Mouse (Mus musculus) frontal cortex, postnatal 14 days (tissue): Measurements from ENCODE around the gene 2510039O18Rik.

Experiments used
- DNase-seq, 2 experiments: peaks; one replicate each; pipeline ENCODE4 v3.0.0; 2022; ENCODE audit warnings: low spot score in 2 of 2

Gene 2510039O18Rik

DNA sequence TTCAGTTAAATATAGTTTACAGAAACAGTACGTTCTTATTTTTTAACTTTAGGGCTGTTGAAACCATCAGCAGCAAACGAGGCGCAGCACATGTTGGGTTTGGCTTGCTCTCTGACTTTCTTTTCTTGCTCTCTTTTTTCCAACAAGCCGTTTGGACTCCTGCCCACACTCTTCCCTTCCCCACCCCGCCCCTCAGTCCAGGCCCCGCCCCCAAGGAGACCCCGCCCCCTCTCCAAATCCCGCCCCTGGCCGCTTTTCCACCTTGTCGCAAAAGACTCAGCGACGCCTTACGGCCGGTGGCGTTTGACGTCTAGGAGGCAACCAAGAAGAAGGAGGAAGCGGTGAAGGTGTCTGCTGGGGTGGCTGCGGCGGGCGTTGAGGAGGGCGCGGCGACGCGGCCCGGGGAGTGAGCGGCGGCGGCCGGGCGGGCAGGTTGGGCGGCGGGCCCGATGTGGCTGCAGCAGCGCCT lies at the start of gene 2510039O18Rik:
Gene 2510039O18Rik, plus strand, starts transcription at position 320 of the 469 bp plus-strand sequence.
- peak; percentile 76 to 77 for DNase-seq

DNA sequence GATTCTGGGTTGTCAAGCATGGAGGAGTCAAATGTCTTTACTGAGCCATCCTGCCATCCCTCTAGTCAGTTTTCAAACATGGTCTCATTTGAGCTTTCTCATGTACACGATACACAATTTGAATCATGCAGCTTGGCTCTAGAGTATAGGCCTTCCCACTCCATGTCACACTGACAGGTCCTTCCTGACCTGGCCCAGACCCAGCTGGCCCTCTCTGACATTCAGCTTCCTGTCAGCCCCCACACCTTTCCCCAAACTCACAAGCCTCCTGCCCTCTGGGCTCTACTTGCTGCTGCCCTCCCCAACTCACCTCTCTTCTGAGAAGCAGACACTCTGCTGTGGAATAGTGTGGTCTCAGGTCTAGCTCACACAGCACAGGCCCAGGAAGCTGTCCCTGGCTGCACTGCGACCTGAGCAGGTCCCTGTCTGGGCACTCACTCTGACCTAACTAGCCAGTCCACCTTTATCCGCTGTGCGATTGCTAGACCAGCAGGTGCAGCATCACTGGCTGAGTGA lies 44.8 kb upstream of the 2510039O18Rik start:
- no peak for DNase-seq

DNA sequence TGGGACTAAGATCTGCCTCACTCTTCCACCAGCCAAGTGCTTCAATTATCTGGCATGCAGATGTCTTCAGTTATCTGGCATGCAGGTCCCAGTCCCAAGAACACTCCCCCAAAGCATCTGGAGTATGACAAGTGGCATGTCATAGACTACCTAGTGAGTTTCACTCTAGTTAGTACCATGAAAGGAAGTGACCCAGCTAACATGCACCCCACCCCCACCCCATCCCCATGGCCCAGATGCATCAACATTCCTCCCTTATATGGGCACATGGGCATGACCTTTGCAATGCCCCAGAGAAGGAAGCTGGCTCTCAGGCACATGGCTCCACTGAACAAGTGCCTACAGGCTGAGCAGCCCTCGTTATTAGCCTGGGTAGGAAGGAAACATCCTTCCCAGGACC lies 44.3 kb upstream of the 2510039O18Rik start:
- DNase-seq: no peak

DNA sequence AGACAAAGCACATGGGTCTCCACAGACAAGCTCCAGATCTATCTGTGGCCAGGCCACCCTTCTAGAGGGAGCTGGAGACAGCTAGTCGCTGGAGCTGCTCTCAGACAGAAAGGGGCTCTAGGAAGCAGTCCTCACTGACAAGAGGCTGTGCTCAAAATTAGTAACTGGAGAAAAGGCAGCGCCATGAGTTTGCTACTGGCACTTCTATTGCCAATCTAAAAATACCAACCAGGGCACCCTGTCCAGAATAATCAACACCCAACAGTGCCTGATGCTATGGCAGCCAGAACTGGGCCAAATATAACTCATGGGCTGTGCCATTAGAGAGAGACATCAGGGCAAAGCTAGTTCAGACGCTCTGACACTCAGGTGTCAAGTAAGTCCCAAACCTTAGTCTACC lies 43.3 kb upstream of the 2510039O18Rik start:
- no peak for DNase-seq

DNA sequence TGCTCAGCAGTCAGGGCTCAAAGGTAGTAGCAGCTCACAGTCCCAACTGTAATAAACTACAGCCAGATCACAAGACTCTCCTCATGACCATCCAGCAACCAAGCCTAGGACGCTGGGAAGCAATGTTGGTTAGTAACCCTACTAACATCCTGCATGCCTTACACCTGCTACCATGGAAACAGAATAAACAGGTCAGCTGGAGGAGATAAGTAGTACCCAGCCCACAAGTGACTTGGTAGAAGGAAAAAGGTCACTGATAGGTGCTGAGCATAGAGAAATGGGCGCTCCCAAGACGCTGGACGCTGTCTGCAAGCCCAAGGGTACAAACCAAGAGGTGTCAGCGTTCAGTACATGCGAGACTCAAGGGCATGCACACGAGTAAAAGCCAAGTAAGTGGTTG lies 40.2 kb upstream of the 2510039O18Rik start:
- DNase-seq: no peak

DNA sequence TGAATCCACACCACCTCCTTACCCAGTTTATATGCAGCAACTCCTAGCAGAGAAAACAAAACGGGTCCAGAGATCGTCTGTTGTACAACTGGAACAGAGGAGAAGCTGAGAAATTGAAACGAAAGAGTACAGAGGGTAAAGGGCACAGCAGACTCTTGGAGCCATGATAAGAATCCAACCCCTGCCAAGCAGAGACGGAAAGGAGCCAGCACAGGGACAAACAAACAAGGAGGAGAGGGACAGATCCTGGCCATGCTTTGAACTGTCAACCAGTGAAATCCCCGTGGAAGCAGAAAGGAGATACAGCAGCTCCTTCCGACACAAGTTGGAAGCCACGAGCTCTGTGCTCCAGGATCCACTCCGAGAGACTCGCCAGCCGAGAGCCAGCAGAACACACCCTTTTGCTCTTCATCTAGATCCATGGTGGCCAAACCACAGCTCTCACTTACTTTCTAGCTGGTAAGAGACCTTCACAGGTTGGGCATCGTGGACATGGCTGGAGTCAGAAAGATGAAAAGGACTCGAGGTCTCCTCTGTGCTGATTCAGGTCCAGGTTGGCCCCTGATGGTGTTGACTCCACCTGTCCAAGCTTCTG lies 37.7 kb upstream of the 2510039O18Rik start:
- no peak for DNase-seq

DNA sequence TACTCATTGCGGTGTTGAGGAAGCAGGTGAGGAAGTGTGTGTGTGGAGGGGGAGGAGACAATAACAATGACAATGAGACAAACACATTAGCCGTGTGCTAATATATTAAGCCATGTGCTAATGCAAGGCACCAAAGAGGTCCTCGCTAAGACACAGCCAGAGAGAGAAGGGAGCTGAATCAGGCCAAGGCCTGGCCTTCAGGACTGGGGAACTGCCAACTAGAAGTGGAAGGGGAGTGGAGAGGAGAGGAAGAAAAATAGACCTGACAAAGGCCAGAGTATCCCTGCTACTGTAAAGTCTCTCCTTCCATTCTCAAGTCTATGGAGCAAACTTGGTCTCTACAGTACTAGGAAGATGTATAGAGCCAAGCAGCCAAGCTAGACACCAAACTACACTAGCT lies 37.1 kb upstream of the 2510039O18Rik start:
- DNase-seq: no peak

DNA sequence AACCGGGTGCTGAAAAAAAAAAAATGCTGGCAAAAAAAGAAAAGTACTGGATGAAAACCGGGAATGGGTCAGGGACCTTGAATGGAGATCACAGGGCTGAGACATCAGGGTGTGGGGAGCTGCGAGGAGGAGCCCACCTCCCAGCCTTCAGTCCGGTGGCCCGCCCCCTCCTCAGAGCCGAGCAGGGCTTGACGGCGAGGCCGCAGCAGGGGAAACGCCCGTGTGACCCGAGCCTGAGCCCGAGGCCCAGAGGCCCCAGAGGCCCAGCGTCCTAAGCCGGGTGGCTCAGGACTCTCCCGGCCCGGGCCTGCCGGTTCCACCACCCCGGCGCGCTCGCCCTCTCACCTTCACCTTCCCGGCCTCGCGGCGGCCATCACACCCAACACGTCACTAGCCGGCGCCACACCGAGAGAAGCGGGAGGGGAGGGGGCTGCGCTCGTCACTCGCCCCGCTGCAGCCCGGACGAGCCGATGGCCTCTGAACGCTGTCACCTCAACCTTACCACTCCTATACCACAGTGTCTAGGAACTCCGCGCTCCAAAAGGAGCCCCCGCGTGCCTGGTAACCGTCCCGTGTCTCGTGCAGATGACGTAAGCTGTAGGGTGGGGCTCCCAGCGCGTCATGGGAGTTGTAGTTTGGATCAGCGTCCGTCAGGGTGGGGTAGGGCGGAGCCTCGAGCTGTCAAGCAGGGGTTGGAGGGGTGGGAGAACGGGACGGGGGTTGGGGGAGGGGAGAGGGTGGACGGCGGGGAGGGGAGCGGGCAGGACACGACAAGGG lies 36.2 kb upstream of the 2510039O18Rik start, which contains the start of gene Mfn2:
Gene Mfn2, minus strand, starts transcription at position 392 of the 777 bp plus-strand sequence.
- peak; percentile 84 to 86 for DNase-seq

DNA sequence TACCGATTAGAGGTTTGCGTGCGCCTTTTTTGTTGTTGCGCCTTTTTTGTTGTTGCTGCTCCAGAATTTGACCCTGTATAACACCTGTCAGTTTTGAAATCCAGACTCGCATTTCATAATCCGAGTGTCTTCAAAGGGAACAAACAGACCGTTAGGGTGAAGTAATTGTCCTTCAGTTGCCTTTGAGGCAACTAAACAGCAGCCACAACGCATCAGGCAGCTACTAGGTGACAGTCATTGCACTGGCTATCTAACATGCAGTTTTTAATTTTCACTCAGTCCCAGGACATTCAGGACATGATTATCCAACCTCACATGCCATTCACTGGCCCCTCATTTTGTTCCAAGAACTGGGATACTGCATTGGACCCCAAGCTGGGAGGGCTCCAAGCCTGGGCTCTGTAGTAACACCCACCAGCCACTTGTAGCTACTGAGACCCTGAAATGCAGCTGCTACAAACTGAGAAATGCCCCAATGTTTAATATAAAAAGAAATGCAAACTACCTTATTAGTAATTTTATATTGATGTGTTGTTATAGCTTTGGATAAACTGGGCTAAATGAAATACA lies 35.5 kb upstream of the 2510039O18Rik start:
- DNase-seq: no peak

DNA sequence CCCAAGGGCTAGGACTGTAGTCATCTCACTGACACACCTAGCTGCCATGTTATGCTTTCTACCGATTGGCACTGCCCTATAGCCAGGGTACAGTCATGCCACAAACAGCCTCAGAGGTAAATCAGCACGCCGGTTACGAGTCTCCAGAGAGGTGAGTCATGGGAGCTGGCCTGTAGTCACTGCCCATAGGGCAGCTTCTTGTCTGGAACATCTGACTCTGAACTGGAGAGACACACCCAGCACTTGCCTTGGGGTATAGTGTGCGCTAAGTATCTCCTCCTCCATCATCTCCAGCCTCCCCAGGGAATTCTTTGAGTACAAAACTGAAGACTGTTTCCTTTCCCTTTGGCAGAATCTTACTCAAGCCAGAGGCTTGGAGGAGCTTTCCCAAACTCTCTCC lies 34.5 kb upstream of the 2510039O18Rik start:
- DNase-seq: no peak

DNA sequence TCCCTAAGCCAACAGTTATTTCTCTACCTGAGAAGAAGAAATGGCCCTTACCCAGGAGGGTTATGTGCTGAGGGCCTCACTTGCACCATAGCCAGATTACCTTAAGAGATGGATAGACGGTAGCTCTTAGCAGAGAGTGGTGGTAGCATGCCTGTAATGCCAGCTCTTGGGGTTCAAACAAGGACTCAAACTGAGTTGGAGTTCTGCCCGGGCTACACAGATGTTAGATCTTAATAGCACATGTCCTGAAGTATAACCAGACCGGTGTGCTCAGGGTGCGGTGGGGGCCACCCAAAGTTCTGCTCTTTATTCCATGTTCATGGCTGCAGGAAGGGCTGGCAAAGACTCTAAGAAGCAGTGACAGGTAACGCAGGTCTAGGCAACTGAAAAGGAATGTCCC lies 31.2 kb upstream of the 2510039O18Rik start:
- no peak for DNase-seq

DNA sequence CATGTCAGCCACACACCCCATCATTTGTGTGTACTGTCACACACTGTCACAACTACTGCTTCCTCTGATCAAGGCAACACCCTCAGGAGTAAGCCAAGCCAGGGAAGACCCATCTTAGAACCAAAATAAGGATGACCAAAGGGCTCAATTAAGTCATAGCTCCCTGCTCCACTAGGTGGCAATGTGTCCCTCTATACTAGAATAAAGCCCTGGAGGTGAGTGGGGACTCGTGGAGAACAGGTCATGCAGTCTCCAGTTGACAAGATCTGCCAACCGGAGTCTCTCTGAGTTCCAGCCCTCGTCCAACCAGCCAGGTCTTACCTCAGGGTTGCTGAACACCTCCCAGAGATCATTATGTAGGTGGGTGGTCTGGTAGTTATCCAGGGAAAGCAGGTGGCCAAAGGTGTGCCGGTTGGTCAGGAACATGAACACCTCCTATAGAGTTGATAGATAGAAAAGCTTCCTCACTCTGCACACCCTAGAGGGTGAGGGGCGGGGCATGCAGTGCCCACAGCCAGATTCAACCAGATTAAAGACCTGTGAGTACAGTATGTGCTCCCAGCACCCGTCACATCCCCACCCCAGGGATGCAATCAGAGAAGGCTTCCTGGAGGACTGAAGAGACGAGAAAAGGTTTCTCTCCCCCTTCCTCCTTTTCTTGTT lies 22.1 kb upstream of the 2510039O18Rik start:
- DNase-seq: no peak

DNA sequence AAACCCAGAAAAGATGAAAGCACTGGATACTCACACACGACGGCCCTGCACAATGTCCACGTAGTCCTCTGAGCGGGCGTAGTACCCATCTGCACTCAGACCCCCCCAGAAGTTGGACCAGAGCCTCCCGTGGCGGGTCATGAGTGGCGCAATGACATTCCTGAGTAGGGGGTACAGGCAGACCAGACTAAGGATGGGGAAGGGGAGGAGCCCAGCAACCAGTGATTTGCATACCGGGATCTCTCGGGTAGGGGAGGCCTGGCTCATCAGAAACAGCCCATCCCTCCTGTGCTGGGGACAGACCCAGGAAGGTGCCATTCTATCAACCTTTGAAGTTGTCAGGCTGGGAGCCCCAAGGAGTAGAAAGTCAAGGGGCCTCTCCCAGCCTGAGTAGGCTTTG lies 19.7 kb upstream of the 2510039O18Rik start:
- DNase-seq: no peak

DNA sequence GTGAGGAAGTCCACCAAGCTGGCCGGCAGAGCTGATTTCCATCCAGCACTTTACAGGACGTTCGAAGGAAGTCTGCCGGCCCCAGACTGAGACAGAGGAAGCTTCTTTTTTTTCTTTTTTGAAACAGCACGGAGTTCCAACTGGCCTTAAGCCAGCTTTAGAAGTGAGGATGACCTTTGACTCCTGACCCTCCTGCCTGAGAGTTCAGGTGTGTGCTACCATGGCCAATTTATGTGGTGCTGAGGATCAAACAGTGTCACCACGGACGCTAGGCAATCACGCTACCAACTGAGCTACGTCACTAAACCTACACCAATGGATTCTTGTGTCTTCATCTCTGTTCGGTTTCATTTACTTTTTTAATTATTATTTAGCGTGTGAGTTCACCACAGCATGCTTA lies 18.4 kb upstream of the 2510039O18Rik start:
- DNase-seq: no peak

DNA sequence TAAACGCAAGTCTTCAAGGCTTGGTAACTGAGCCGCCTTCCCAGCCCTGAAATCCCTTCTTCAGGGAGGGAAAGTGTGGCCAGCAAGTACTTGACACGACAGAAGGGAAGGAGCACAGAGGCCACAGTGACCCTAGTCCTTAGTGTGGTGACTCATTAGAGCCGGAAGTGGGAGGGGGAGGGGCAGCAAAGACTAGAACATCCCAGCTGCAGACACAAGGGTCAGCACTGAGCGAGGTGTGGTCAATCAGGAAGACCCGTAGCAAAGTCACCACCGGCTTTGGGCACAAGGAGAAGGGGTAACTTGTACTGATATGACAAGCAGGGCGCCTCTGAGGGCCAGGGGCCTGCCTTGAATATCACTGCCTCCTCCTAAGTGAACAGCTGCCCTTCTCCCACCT lies 13.0 kb upstream of the 2510039O18Rik start:
- DNase-seq: no peak

DNA sequence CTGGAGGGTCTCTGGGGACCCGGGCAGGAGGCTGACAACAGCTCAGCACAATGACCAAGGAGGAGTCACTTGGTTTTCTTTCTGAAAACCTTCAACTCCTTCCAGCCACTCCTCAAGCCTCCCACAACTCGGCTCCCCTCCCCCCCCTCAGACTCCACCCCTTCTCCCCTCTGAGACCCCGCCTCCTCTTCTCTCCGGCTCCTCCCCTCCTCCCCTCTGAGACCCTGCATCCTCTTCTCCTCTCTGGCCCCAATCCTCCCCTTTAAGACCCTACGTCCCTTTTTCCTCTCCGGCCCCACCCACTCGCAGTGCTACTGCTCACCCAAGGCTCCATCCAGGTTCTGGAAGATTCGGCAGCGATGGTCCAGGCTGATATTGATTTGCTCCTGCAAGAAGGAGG lies 12.6 kb upstream of the 2510039O18Rik start:
- DNase-seq: no peak

DNA sequence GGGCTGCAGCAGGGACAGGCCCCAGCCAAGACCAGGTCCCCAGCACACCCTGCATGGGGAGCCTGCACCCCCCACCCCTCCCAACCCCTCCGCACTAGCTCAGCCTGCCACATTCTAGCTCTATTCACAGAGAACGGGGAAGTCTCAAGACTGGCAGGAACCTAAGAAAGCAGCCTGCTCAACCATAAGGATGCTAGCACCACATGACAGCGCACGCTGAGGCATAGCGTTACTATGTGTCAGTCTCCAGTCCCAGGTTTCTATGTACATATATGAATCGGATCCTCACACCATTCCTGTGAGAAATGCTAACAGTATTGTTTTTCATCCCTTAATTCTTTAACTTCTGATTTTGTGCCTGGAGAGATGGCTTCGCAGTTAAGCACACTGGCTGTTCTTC lies 12.2 kb upstream of the 2510039O18Rik start:
- no peak for DNase-seq

DNA sequence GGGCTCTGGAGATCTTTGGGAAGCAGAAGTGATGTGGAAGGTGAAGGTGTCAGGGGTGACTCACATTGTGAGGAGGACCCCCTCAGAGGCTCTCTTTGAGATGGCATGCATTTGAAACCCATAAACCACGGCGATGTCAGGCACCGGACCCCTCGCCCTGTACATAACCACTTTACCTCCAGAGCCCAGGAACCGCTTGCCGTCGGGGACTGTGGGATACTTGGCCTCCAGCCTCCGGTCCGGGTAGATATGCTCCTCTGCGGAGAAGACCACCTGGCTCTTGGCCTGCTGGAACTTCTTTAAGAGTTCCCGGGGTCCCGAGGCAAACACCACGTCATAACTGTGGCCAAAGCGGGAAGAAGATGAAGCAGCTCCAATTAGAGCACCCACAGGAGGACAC lies 9.7 kb upstream of the 2510039O18Rik start:
- DNase-seq: no peak

DNA sequence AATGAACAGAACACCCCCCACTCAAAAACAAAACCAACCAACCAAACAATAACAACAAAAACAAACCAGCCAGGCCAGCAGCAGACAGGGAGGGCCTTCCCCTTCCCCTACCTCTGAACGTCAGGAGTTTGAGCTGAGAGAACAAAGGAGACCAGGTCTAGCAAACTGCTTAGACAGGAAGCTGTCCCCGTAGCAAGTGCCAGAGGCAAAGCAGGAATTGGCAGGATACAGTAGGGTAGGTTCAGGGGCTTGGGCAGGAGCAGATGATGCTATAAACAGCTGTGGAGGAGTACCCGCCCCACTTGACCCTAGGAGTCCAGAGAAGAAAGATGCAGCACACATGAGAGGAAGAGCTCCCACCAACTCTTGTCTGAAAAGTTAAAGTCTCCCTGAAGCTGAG lies 6.6 kb upstream of the 2510039O18Rik start:
- no peak for DNase-seq

DNA sequence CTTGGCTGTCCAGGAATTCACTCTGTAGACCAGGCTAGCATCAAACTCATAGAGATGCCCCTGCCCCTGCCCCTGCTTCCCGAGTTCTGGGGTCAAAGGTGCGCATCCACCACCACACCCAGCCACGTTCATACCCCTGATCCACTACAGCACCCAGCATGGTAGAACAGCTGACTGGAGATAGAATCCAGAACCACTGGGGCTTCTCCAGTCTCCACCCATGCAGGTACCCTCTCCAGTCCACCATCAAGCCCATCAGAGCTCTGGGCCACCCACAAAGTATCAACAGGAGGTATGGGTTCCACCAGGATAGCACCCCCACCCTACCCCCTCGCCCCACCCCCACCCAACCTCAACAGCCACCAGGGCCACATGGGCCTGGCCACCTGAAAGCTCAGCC lies 6.1 kb upstream of the 2510039O18Rik start:
- no peak for DNase-seq

DNA sequence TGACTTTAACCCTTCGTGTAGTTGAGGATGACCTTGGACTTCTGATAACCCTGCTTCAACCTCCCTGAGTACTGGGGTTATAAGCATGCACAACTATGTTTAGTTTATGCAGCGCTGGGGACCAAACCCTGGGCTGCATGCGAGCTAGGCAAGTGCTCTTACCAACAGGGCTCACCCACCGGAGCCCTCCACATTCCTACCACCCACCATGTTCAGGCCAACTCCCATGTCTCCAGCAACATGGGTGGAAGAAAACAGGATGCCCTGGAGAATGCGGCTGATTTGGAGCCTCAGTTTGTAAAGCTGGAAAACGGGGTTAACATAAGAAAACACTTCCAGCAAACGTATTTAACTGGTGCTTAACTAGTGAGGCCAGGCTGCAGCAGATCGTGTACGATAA lies 4.8 kb upstream of the 2510039O18Rik start:
- no peak for DNase-seq

DNA sequence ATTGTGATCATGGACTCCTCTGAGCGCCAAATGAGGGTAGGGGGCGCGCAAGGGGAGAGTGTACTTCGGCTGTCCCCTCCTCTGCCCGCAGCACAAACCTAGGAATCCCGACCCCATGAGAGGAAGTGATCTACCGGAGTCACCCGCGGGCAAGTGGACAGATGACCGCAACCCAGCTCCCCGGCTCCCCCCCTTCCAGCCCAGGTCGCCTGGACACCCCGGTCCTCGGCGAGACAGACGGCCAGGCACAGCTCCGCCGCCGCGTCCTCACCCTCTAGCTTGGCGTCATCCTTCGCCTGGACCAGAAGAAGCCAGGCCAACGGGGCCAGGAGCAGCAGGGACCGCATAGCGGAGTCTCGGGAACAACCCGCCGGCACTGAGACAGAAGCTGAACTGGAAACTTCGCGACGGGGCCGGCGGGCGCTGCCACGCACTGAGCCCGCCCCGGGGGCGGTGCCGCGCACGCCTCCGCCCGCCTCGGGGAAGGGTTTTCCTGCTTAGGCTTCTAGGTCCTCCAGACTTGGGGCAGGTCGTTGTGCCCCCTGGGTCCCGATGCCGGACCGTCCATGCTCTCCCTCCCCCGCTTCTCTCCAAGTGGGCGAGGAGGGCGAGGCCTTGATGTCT lies 4.3 kb upstream of the 2510039O18Rik start, which contains the start of gene Plod1:
Gene Plod1, minus strand, starts transcription at position 437 of the 624 bp plus-strand sequence.
- peak; percentile 52 to 71 for DNase-seq
